Mouse (Mus musculus): ENCODE data around the gene Tnfsfm13. TPM values are rescaled to one million over a fixed set of nuclear protein-coding genes. Genes with fewer than 3 reads are reported as not detected.
"Not testable (repeated sequence)": the region's sequence is repeated elsewhere in the genome, so short reads cannot be mapped to it uniquely, and the experiment has no call there.

The Tnfsfm13 gene
- total RNA-seq, 4 experiments from 2014 or later: 1.5 to 2.0 (median 1.8) TPM

DNA sequence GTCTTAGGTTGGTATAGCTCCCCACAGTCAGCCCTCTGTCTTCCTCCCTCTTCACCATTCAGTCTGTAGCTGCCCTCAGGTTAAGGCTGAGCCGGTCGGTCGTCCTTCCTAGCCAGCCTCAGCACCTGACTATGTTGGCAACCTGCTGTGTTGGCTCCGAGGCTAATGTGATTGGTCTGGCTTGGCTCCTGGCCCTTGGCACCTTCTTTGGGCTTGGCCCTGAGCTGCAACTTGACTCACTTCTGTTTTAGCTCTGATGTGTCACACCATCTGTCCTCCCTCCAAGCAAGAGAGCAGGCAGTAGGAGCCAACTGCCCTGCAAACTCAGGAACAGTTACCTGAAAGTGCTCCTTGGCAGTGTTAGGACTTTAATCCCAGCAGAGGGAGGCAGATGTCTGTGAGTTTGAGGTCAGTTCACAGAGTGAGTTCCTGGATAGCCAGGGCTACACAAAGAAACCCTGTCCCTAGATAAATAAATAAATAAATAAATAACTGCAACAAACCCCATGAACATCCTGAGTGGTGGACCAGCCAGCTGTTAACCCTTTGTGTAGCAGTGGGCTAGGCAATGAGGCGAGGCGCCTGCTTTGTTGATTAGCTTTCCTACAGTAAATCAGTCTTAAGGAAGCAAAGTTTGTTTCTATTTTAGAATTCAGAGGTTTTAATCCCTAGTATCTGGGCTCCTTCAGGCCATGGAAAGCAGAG lies 11.0 kb upstream of the Tnfsfm13 start:
- peak in 1 of 2 experiments; percentile 51 for DNase-seq (ENCODE audit: low spot score in 2 of 2)

DNA sequence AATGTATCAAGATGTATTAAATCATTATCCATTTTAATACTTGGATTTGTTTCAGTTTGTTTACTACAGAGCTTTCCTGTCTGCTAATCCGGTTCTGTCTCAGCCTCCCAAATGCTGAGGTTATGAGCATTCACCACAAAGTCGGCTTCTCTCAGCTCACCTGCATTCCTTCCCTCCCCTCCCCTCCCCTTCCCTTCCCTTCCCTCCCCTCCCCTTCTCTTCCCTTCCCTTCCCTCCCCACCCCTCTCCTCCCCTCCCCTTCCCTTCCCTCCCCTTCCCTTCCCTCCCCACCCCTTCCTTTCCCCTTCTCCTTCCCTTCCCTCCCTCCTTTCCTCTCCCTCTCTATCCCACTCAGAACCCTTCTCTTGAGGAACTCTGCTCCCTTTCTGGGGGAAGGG lies 8.7 kb upstream of the Tnfsfm13 start:
- DNase-seq (ENCODE audit: low spot score in 2 of 2): no peak

DNA sequence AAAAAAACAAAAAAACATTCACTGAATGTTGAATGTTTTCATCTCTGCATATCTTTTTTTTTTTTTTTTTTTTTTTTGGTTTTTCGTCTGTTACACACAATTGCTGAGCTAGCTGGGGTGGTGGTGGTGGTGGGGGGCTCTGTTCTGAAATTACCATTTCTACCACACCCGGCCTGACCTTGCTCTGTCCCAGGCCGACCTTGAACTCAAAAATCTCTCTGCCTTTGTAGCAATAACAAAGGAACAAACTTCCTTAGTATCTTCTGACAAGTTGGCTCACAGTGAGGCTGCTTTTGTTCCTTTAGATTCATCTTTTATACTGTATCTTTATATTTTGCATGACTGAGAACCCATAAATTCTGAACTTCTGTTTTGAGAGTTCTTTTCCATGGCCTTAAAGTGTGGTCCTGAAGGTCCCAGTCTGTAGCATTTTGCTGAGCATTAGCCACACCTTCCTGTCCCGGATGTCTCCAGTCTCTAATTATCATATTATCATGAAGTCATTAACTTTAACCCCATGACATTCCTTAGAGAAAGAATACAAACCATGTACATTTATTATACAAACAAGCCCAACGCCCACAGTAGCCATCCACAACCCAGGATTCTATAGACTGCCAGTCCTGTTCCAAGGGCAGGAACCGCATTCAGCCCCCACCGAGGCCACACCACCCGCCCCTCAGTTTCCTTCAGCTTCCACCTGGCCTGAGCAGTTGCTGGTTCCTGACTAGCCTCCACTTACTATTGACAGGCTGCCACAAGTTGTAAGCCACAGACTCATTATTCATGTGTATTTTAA lies 8.1 kb upstream of the Tnfsfm13 start:
- no peak for DNase-seq (ENCODE audit: low spot score in 2 of 2)

DNA sequence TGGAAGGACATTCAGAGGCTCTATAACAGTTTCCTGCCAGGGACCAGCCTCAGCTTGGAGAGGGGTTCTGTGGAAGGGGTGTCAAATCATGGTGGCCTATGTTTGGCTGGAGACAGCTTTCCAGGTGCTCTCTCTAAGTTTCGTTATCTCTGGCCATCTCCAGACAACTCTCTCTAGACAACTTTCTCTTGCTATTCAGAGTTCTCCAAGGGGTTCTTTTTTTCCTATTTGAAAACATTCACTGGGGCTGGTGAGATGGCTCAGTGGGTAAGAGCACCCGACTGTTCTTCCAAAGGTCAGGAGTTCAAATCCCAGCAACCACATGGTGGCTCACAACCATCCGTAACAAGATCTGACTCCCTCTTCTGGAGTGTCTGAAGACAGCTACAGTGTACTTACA lies 7.5 kb upstream of the Tnfsfm13 start:
- not testable (repeated sequence) for DNase-seq (ENCODE audit: low spot score in 2 of 2)

DNA sequence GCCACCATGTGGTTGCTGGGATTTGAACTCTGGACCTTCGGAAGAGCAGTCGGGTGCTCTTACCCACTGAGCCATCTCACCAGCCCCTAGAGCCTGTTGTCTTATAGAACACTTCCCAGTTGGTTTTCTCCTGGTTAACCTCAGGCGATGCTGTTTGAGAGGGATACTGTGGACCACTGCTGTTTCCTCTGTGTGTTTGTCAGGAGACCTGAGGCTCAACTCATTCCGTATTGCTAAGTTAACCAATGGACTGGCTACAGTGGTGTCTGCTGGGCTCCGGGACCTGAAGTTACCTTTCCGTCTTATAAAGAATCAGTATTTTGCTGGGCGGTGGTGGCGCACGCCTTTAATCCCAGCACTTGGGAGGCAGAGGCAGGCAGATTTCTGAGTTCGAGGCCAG lies 7.0 kb upstream of the Tnfsfm13 start:
- not testable (repeated sequence) for DNase-seq (ENCODE audit: low spot score in 2 of 2)

DNA sequence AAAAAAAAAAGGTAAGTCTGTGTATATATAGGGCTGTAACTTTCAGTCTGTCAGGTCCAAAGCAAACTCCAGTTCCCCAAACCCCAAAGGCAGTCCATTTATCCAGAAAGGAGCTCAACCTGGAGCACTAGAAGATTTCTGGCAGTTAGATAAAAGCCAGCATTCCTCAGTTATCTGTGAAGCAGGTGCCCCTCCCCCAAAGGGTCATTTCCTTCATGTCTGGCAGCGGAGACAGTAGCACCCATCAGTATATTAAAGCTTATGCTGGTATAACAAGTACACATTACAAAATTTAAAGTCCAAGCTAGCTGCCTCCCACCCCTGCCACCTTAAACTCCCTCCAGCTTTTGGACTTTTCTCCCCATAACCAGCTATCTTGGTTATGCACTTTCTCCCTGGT lies 3.7 kb upstream of the Tnfsfm13 start:
- no peak for DNase-seq (ENCODE audit: low spot score in 2 of 2)

DNA sequence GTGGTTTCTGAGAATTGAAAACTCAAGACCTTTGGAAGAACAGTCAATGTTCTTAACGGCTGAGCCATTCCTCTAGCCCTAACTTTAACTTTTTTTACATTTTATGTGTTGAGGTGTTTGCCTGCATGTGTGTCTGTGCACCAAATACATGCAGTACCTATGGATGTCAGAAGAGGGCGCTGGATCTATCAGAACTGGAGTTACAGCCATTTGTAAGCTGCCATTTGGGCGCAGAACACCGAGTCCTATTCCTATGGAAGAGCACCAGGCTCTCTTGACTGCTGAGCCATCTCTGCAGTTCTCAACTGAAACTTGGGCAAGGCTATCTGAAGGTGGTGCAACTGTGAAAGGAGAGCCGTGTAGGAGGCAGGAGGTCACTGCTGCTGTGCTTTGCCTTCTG lies 2.7 kb upstream of the Tnfsfm13 start:
- DNase-seq (ENCODE audit: low spot score in 2 of 2): no peak

DNA sequence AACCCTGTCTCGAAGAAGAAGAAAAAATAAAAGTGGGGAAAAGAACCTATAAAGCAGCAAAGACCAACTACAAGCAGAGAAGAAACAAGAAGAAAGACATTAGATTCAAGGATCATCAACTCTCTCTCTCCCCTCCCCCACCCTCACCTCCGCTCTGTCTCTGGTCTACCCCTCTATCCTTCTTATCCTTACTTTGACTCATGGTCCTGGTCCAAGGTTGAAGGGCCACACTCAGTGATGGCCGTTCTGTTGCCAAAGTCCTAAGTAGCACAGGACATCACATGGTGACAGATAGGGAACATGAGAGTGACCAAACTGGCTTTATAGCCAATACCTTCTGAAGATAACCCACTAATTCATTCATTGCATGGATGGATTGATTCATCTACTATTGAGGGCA lies 1.5 kb upstream of the Tnfsfm13 start:
- DNase-seq (ENCODE audit: low spot score in 2 of 2): no peak

DNA sequence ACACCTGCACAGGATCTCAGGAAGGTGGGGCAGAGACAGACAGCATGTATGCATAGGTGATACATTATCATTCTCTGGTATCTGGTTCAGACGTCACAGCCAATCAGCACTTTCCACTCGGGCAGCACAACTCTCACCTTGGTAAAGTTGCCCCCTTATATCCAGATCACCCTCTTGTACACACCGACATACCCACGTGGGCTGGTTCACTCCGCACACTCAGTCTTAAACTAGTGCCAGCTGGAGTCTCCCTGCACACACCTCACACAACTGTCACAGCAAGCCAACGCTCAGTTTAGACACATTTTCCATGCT lies 895 bp downstream of the Tnfsfm13 start:
- peak in 1 of 2 experiments; percentile 56 for DNase-seq (ENCODE audit: low spot score in 2 of 2)

DNA sequence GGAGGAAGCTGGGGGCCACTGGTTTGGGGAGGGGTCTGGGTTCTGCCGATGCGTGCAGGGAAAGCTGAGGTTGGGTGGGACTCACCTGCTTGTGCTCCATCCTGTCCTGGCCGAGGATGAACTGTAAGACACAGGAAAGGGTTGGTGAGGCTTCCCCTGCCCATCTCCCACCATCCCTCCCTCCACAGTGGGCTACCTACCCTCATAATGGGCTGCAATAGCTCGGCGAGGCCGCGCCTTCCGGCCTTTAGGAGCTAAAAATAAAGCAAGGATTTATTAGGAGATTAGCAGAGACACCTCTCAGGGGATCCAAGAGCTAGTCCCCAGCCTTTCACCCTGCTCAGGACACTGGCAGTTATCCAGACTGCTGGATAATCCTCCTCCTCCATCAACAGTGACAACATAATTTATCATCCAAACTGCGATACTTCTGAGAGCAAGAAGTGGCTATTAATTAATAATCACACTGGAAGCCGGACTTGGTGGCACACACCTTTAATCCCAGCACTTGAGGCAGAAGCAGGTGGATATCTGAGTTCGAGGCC lies 2.4 kb downstream of the Tnfsfm13 start:
- DNase-seq (ENCODE audit: low spot score in 2 of 2): no peak

DNA sequence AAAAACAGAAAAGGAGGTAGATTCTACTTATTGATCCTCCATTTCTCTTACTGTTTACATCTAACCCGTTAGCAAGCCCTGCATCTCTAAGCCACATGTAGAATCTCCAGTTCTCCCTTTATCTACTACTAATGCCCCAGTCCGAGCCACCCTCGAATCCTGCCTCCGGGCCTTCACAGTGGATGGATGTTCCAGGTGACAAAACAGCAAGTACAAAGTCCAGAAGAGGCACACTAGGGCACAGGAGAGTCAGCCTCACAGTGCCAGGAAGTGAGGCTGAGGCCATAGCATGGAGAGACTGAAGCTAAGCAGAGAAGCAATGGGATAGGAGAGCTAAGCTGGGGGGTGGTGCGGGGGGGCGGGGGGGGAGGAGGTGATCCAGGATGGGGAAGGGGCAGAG lies 3.0 kb downstream of the Tnfsfm13 start:
- no peak for DNase-seq (ENCODE audit: low spot score in 2 of 2)

DNA sequence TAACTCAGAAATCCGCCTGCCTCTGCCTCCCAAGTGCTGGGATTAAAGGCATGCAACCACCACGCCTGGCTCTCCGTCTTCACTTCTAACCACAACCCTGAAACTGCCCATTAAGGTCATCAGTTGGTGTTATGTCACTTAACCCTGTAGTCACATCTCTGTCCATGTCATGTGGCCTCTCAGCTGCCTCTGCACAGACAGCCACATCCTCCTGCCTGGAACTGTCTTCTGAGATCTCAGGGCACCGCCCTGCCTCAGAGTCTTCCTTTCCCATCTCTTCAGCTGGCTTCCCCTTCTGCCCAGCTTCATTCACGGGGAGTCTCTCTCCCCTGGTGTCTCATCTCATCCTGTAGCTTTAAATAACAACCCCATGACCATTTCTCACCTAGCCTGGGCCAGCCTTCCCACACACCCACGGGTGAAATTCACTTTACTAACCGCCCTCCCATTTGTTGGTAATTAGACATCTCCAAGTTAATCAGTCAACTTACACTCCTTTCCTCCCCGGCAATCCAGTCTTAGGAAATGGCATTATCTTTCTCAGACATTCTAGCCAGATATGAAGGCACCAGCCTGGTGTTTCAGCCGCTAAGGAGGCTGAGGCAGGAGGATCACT lies 3.6 kb downstream of the Tnfsfm13 start:
- DNase-seq (ENCODE audit: low spot score in 2 of 2): no peak

DNA sequence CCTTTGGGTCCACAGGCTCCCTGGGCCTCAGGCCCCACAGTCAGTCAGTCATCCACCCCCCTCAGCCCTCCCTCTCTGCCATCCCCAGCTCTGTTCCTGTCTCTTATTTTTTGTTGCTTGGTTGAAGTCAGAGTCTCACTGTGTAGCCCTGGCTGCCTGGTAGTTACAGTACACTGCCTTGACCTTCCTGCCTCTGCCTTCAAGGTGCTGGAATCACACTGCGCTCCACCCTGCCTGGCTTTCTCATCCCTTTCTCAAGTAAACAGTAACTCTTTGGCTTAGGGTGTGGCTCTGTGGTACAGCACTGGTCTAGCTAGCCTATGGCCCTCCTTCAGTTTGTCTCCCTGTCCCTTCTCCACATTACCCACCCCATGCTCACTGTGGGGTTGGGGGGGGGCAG lies 6.0 kb downstream of the Tnfsfm13 start:
- no peak for DNase-seq (ENCODE audit: low spot score in 2 of 2)

DNA sequence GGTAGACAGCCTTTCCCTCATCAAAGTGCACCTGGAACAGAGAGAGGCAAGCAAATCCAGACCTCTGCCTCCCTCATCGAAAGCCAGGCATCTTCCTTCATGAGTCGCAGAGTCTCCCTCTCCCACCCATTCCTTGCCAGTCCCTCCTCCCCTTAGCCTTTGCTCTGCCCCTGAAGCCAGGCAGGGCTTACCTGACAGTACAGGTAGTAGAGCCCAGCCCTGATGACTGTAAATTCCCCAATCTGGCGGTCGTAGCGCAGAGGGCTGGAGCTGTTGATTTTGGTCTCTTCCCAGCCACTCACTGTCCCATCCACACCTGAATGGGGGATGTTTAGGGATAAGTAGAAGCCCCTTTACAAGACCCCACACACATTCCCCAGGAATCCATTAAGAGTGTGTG lies 8.8 kb downstream of the Tnfsfm13 start:
- DNase-seq (ENCODE audit: low spot score in 2 of 2): no peak

DNA sequence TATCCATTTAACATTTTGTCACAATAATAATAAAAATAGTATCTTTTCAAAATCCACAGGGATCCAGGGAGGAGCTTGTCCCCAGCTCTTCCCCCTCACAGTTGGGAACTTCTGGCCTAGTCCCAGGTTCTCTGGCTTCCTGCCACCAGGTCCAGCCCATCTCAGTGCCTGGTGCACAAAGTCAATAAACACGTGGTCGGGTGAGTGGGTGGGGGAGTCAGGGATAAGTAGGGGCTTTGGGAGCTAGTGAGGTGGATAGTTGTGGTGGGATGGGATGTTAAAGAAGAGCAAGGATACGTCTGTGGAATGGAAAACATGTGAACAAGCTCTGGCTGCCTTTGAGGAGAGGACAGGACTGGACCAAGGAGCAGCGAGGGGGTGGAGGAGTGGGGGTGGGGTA lies 9.5 kb downstream of the Tnfsfm13 start:
- DNase-seq (ENCODE audit: low spot score in 2 of 2): no peak

DNA sequence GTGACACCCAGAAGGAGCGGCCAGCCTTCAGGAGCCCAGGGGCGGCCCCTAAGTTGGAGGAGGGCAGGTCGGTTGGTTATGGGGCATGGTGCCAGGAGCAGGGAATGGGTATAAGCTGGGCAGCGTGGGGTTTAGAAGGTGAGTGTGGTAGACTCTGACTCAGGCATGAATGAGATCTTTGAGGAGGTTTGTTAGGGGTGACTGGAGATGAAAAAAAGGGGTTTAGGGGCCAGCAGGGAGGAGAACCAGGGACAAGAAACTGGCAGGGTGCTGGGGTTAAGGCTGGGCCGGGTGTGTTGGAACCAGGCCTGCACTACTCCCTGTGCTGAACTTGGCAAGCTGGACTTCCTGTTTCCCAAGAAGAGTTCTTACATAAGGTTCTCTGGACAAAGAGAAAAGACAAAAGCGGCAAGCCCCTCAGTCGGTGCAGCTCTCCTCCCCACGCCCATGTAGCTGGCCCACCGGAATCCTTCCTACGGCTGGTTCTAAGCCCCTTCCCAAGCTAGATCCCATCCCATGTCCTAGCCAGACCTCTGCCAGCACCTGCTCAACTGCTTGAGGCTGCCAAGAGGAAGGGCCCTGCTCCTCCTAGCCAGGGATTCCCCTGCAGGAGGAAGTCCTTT lies 10.3 kb downstream of the Tnfsfm13 start, which contains the start of gene Tnfsf13:
Gene Tnfsf13, minus strand, starts transcription at position 259 of the 623 bp plus-strand sequence.
- DNase-seq (ENCODE audit: low spot score in 2 of 2): no peak

DNA sequence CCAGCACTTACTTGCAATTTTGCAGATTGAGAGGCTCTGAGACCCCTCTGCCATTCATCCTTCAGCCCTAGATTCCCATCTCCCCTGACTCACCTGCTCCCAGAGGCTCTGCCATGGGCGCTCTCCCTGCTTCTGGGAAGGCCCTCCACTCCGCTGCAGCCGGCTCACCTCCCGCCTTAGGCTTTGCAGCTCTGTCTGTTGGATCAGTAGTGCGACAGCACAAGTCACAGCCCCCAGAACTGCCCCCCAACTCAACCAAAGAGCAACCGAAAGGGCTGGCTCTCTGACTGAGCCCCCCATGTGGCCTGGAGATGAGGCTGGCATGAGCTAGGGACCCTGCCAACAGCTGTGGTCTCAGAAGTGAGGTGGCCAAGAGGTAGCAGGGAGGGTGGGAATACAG lies 11.0 kb downstream of the Tnfsfm13 start:
- no peak for DNase-seq (ENCODE audit: low spot score in 2 of 2)

DNA sequence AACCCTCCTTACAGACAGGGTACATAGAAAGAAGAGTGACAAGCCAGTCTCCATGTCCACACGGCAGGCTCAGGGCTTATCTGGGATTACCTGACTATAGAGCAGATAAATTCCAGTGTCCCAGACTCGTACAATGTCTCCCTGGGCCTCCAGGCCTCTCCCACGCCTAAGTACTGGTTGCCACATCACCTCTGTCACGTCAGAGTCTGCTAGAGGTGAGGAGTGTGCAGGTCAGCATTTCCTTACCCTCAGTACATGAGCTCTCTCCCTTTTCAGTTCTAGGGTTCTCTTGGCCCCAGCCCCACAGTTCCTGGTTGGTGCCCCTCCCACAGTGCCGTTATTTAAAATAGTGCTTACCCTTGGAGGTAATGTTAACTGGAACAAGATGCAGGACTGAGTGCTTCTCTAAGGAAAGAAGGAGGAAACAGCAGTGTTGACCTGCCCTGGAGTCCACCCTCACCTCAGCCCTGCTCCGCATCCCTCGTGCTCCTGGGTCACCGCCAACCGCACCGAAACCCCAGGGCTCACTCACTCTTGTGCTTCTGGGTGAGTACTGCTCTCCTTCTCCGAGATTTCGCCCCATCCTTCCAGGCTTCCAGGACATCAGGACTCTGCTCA lies 11.7 kb downstream of the Tnfsfm13 start:
- no peak for DNase-seq (ENCODE audit: low spot score in 2 of 2)

DNA sequence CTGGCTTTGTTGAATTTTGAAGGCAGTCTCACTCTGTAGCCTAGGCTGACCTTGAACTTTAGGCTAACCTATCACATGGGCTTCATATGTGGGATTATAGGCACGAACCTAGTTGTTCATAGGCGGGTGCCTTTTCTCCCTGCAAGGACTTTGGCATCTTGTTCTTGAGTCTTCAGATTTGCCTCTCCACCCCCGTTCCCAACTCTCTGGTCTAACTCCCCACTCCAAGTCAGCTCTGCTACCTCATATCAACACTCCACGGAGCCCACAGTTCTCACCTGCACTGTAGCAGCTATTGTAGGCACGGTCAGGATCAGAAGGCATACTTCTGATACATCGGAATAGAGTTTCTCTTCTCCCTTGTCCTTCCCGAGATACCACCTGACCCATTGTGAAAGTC lies 12.3 kb downstream of the Tnfsfm13 start:
- DNase-seq (ENCODE audit: low spot score in 2 of 2): no peak

DNA sequence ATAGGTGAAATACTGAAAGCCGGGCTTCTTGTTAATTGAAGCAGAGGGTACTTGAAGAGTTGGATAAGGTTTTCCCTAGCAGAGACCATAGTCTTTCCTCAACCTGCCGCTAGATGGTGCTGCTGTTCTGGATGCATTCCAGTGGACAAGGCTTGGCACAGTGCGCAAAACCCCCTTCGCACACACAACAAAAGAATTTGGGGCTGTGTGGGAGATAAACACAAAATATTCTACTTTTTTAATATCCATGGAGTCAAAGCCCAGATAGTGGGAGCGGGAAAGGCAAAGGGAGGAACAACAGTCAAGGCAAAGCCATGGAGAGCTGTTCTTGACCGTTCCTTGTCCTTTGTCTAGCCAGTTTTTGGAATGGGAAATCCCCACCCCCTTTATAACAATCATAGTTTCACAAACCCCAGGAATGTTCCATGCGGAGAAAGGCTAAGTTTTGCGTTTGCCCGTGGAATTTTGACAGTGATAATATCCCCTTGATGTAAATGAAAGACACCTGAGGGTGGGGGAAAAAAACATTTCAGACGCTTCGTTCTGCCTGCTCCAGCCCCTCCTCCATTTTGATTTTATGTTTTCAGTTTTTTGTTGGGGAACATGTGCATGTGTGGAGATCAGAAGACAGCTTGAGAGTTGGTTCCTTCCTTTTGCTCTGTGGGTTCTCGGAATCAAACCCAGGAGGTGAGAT lies 12.9 kb downstream of the Tnfsfm13 start:
- DNase-seq (ENCODE audit: low spot score in 2 of 2): peak; percentile 67 to 83
